Mouse (Mus musculus) MEL (cell line): Measurements from ENCODE around the gene Ceacam19. TPM values are rescaled to one million over a fixed set of nuclear protein-coding genes. Genes with fewer than 3 reads are reported as not detected.

Experiments
- DNase-seq: peaks from one replicate; pipeline ENCODE4 v3.0.0; 2011; ENCODE audit warnings: low read depth, low spot score
- H3K27ac ChIP-seq: 2 replicates; pipeline ENCODE4 v1.5.1; 2012; ENCODE audit warnings: low read depth, mild to moderate bottlenecking, control low read depth, low read length, moderate library complexity; ENCODE audit not compliant: control insufficient read depth
- H3K27me3 ChIP-seq, 2 experiments: fragments of 150-350 bp in 1 of 2; sonication (generic) in 1 of 2; 2 replicates each; pipeline ENCODE4 v1.6.1; 2012; ENCODE audit warnings: low read length in 2 of 2, mild to moderate bottlenecking in 2 of 2, improper control_type of control experiment in 1 of 2, moderate library complexity in 1 of 2; ENCODE audit not compliant: insufficient read depth in 2 of 2, control insufficient read depth in 1 of 2
- H3K36me3 ChIP-seq, 2 experiments: 2 replicates each; pipeline ENCODE4 v1.6.1; 2012 to 2014; ENCODE audit warnings: low read length in 2 of 2, improper control_type of control experiment in 1 of 2, inconsistent platforms in 1 of 2, mild to moderate bottlenecking in 1 of 2; ENCODE audit not compliant: insufficient read depth in 2 of 2, control insufficient read depth in 1 of 2
- H3K4me1 ChIP-seq, 2 experiments: fragments of 150-350 bp in 1 of 2; sonication (generic) in 1 of 2; 2 replicates each; pipeline ENCODE4 v1.6.1; 2012; ENCODE audit warnings: low read length in 2 of 2, improper control_type of control experiment in 1 of 2, mild to moderate bottlenecking in 1 of 2; ENCODE audit not compliant: insufficient read depth in 2 of 2, control insufficient read depth in 1 of 2
- H3K4me3 ChIP-seq, 2 experiments: fragments of 150-350 bp in 1 of 2; sonication (generic) in 1 of 2; 2 replicates each; pipeline ENCODE4 v1.5.1; 2012; ENCODE audit warnings: low read depth in 2 of 2, low read length in 2 of 2, mild to moderate bottlenecking in 2 of 2, moderate library complexity in 2 of 2, control low read depth in 1 of 2, improper control_type of control experiment in 1 of 2; ENCODE audit not compliant: control insufficient read depth in 1 of 2, insufficient read depth in 1 of 2
- H3K79me2 ChIP-seq: 2 replicates; pipeline ENCODE4 v1.6.1; 2012; ENCODE audit warnings: mild to moderate bottlenecking, low read length, moderate library complexity; ENCODE audit not compliant: control insufficient read depth, poor library complexity, insufficient read depth
- H3K9ac ChIP-seq: 2 replicates; pipeline ENCODE4 v1.6.1; 2012; ENCODE audit warnings: low read depth, mild to moderate bottlenecking, control low read depth, low read length, moderate library complexity; ENCODE audit not compliant: control insufficient read depth, poor library complexity, severe bottlenecking
- H3K9me3 ChIP-seq: fragments of 150-350 bp; sonication (generic); replicated peaks from 2 replicates; pipeline ENCODE4 v1.6.1; 2012; ENCODE audit warnings: mild to moderate bottlenecking, low read length, improper control_type of control experiment, moderate library complexity; ENCODE audit not compliant: insufficient read depth
- BHLHE40 ChIP-seq: IDR thresholded peaks from 2 replicates; pipeline ENCODE4 v1.6.1; 2012; ENCODE audit warnings: low read depth, mild to moderate bottlenecking, inconsistent platforms, low read length, improper control_type of control experiment, borderline replicate concordance
- CHD1 ChIP-seq: IDR thresholded peaks from 2 replicates; pipeline ENCODE4 v1.6.1; 2012; ENCODE audit warnings: low read depth, mild to moderate bottlenecking, inconsistent platforms, low read length, improper control_type of control experiment
- CHD2 ChIP-seq: IDR thresholded peaks from 2 replicates; pipeline ENCODE4 v1.6.1; 2011; ENCODE audit warnings: low read length, improper control_type of control experiment
- CTCF ChIP-seq, 3 experiments: IDR thresholded peaks in 2 of 3; conservative IDR thresholded peaks in 1 of 3; 2 replicates each; pipeline ENCODE4 v1.5.1; 2011 to 2012; ENCODE audit warnings: low read length in 3 of 3, low read depth in 2 of 3, mild to moderate bottlenecking in 2 of 3, improper control_type of control experiment in 1 of 3, inconsistent platforms in 1 of 3, mixed read lengths in 1 of 3, moderate library complexity in 1 of 3; ENCODE audit not compliant: control insufficient read depth in 1 of 3, insufficient read depth in 1 of 3, poor library complexity in 1 of 3, severe bottlenecking in 1 of 3
- E2F4 ChIP-seq: IDR thresholded peaks from 2 replicates; pipeline ENCODE4 v1.6.1; 2011; ENCODE audit warnings: low read depth, low read length, improper control_type of control experiment, borderline replicate concordance
- ELF1 ChIP-seq: IDR thresholded peaks from 2 replicates; pipeline ENCODE4 v1.6.1; 2014; ENCODE audit warnings: low read depth, mild to moderate bottlenecking, inconsistent platforms, low read length, improper control_type of control experiment, moderate library complexity
- ETS1 ChIP-seq: IDR thresholded peaks from 2 replicates; pipeline ENCODE4 v1.6.1; 2012; ENCODE audit warnings: low read depth, mild to moderate bottlenecking, inconsistent platforms, low read length, improper control_type of control experiment, moderate library complexity
- GABPA ChIP-seq: IDR thresholded peaks from 2 replicates; pipeline ENCODE4 v1.6.1; 2012; ENCODE audit warnings: low read depth, mild to moderate bottlenecking, inconsistent platforms, low read length, improper control_type of control experiment, moderate library complexity
- GATA1 ChIP-seq: IDR thresholded peaks from 2 replicates; pipeline ENCODE4 v1.6.1; 2011; ENCODE audit warnings: low read depth, low read length, improper control_type of control experiment
- HCFC1 ChIP-seq: IDR thresholded peaks from 2 replicates; pipeline ENCODE4 v1.6.1; 2012; ENCODE audit warnings: low read depth, mild to moderate bottlenecking, inconsistent platforms, low read length, improper control_type of control experiment, moderate library complexity
- JUND ChIP-seq: IDR thresholded peaks from 2 replicates; pipeline ENCODE4 v1.6.1; 2011; ENCODE audit warnings: low read depth, mild to moderate bottlenecking, improper control_type of control experiment, low read length
- KAT2A ChIP-seq: conservative IDR thresholded peaks from 2 replicates; pipeline ENCODE4 v1.6.1; 2012; ENCODE audit warnings: low read depth, low read length, improper control_type of control experiment, inconsistent platforms
- MAX ChIP-seq: IDR thresholded peaks from 2 replicates; pipeline ENCODE4 v1.6.1; 2011; ENCODE audit warnings: low read length, improper control_type of control experiment
- MAZ ChIP-seq: IDR thresholded peaks from 2 replicates; pipeline ENCODE4 v1.6.1; 2012; ENCODE audit warnings: low read depth, mild to moderate bottlenecking, inconsistent platforms, low read length, improper control_type of control experiment
- MEF2A ChIP-seq: IDR thresholded peaks from 2 replicates; pipeline ENCODE4 v1.6.1; 2014; ENCODE audit warnings: low read depth, mild to moderate bottlenecking, inconsistent platforms, low read length, improper control_type of control experiment; ENCODE audit not compliant: poor library complexity, insufficient replicate concordance, severe bottlenecking; ENCODE audit errors: extremely low read depth
- MXI1 ChIP-seq: IDR thresholded peaks from 2 replicates; pipeline ENCODE4 v1.6.1; 2011; ENCODE audit warnings: mild to moderate bottlenecking, low read depth, low read length, improper control_type of control experiment
- MYC ChIP-seq: IDR thresholded peaks from 2 replicates; pipeline ENCODE4 v1.6.1; 2011; ENCODE audit warnings: low read depth, mild to moderate bottlenecking, low read length, improper control_type of control experiment, moderate library complexity
- NELFE ChIP-seq: IDR thresholded peaks from 2 replicates; pipeline ENCODE4 v1.6.1; 2011; ENCODE audit warnings: low read depth, low read length, improper control_type of control experiment
- POLR2A ChIP-seq, 2 experiments: IDR thresholded peaks; 2 replicates each; pipeline ENCODE4 v1.6.1; 2011 to 2012; ENCODE audit warnings: low read length in 2 of 2, mild to moderate bottlenecking in 2 of 2, control low read depth in 1 of 2, improper control_type of control experiment in 1 of 2, low read depth in 1 of 2, moderate library complexity in 1 of 2; ENCODE audit not compliant: control insufficient read depth in 1 of 2, insufficient read depth in 1 of 2, poor library complexity in 1 of 2
- POLR2AphosphoS2 ChIP-seq: IDR thresholded peaks from 2 replicates; pipeline ENCODE4 v1.6.1; 2011; ENCODE audit warnings: low read length, improper control_type of control experiment
- POLR2AphosphoS5 ChIP-seq: IDR thresholded peaks from 2 replicates; pipeline ENCODE4 v1.6.1; 2012; ENCODE audit warnings: low read depth, borderline replicate concordance, mild to moderate bottlenecking, inconsistent platforms, low read length, moderate library complexity, mixed read lengths
- SIN3A ChIP-seq: IDR thresholded peaks from 2 replicates; pipeline ENCODE4 v1.6.1; 2012; ENCODE audit warnings: low read length, improper control_type of control experiment, inconsistent platforms
- SMC3 ChIP-seq: IDR thresholded peaks from 2 replicates; pipeline ENCODE4 v1.6.1; 2011; ENCODE audit warnings: low read depth, low read length, improper control_type of control experiment
- TCF12 ChIP-seq: IDR thresholded peaks from 2 replicates; pipeline ENCODE4 v1.6.1; 2014; ENCODE audit warnings: low read depth, mild to moderate bottlenecking, inconsistent platforms, low read length, improper control_type of control experiment, moderate library complexity
- USF1 ChIP-seq: IDR thresholded peaks from 2 replicates; pipeline ENCODE4 v1.6.1; 2014; ENCODE audit warnings: low read depth, mild to moderate bottlenecking, inconsistent platforms, low read length, improper control_type of control experiment, moderate library complexity
- USF2 ChIP-seq, 2 experiments: IDR thresholded peaks; 2 replicates each; pipeline ENCODE4 v1.6.1; 2011 to 2012; ENCODE audit warnings: improper control_type of control experiment in 2 of 2, low read length in 2 of 2, borderline replicate concordance in 1 of 2, inconsistent platforms in 1 of 2, low read depth in 1 of 2, mild to moderate bottlenecking in 1 of 2; ENCODE audit not compliant: insufficient read depth in 1 of 2
- ZC3H11A ChIP-seq: IDR thresholded peaks from 2 replicates; pipeline ENCODE4 v1.6.1; 2012; ENCODE audit warnings: low read depth, mild to moderate bottlenecking, inconsistent platforms, low read length, improper control_type of control experiment
- ZKSCAN1 ChIP-seq: IDR thresholded peaks from 2 replicates; pipeline ENCODE4 v1.6.1; 2012; ENCODE audit warnings: low read depth, mild to moderate bottlenecking, inconsistent platforms, low read length, improper control_type of control experiment, moderate library complexity
- ZMIZ1 ChIP-seq: IDR thresholded peaks from 2 replicates; pipeline ENCODE4 v1.6.1; 2012; ENCODE audit warnings: low read depth, mild to moderate bottlenecking, inconsistent platforms, low read length, improper control_type of control experiment, moderate library complexity
- ZNF384 ChIP-seq: IDR thresholded peaks from 2 replicates; pipeline ENCODE4 v1.6.1; 2012; ENCODE audit warnings: low read depth, mild to moderate bottlenecking, inconsistent platforms, low read length, improper control_type of control experiment
- polyA plus RNA-seq, 2 experiments: library from polyadenylated mRNA; stranded (reverse) in 1 of 2; unstranded in 1 of 2; fragments of >175 nt in 1 of 2; fragments of >200 nt in 1 of 2; gene quantifications; 2 replicates each; pipeline versions ENCODE4 v1.2.1 to v1.2.4; 2012; ENCODE audit warnings: low replicate concordance in 2 of 2, low read depth in 1 of 2; ENCODE audit not compliant: insufficient read length in 2 of 2, insufficient read depth in 1 of 2, missing spikeins in 1 of 2
- total RNA-seq: library from RNA; depleted of rRNA; stranded (reverse); fragments of 300-350 nt; gene quantifications from 2 replicates; pipeline ENCODE4 v1.2.3, GENCODE M21; 2012

The Ceacam19 gene
- total and polyA plus RNA-seq, 3 experiments = 0.03 to 0.04 TPM; not detected in 1

DNA sequence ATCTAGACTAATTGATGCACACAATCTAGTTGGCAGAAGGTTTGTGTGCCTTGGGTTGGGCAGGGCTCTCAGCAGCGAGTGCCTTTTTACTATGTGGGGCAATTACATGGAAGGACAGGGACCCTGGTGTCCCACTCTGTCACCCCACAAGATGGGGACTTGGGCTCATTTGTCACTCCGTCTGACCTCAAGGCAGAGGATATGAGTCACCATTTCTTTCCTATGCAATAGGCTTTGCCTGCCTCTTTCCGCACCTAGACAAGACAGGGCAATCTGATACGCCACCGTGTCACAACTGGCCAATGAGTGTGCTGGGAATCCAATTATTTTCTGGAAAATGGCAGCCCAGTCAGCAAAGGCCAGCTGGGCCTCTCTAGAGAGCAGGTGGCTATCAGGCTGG lies 32.1 kb downstream of the Ceacam19 start:
- Histone ChIP-seq H3K9me3 (no peaks in the 10 kb centered on the region), H3K4me3 (no peak overlapping the region), H3K79me2 (no peaks in the 10 kb centered on the region), H3K9ac (no peak overlapping the region), H3K36me3 (no peaks in the 10 kb centered on the region), H3K27ac (no peak overlapping the region), H3K4me1 (no peaks in the 10 kb centered on the region), H3K27me3 (peaks cover 0 to 2% of the 10 kb centered on the region in 2 experiments; a peak in 1 of 4 replicates)
- DNase-seq = no peak
- TF ChIP-seq CHD1 (no peak), ETS1 (no peak), ZKSCAN1 (no peak), USF2 (IDR thresholded peaks at IDR 0.05; ENCODE audit: borderline replicate concordance in 1 of 2, insufficient read depth in 1 of 2, low read depth in 1 of 2, low read length in 2 of 2) (no peak), HCFC1 (no peak), CHD2 (no peak), KAT2A (no peak), SIN3A (no peak), GABPA (no peak), POLR2AphosphoS5 (no peak), MYC (no peak), BHLHE40 (no peak), POLR2AphosphoS2 (no peak), ELF1 (no peak), MXI1 (no peak), JUND (no peak), ZNF384 (no peak), NELFE (no peak)

DNA sequence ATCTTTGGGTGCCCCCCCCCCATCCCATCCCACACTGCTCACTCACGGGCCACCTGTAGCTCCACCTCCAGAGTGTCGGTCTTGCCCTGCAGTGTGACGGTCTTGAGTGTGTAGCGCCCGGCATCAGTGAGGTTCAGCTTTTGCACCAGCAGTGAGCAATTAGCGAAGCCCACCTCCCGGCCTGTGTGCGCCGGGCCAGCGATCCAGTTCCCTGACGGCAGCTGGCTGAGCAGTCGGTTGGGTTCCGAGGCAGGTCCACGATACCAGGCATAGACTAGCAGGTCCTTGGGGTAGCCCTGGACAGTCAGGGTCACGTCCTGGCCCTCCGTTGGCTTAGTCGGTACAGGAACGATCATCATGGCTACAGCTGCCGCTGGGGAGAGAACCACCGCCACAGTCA lies 34.2 kb downstream of the Ceacam19 start:
- Histone ChIP-seq H3K9ac (no peak overlapping the region), H3K79me2 (no peaks in the 10 kb centered on the region), H3K27ac (no peak overlapping the region), H3K27me3 (no peaks in the 10 kb centered on the region), H3K9me3 (no peaks in the 10 kb centered on the region), H3K4me3 (no peak overlapping the region), H3K36me3 (no peaks in the 10 kb centered on the region), H3K4me1 (no peaks in the 10 kb centered on the region)
- DNase-seq = no peak
- no peak for TF ChIP-seq POLR2A (IDR thresholded peaks at IDR 0.05; ENCODE audit: control insufficient read depth in 1 of 2, insufficient read depth in 1 of 2, low read depth in 1 of 2, low read length in 2 of 2, poor library complexity in 1 of 2)
- no peak for TF ChIP-seq ZNF384
- TF ChIP-seq MAZ = no peak
- TF ChIP-seq MEF2A = no peak
- TF ChIP-seq TCF12 = no peak
- TF ChIP-seq SMC3 = no peak
- TF ChIP-seq ZKSCAN1 = no peak
- TF ChIP-seq BHLHE40 = no peak
- TF ChIP-seq USF2 (IDR thresholded peaks at IDR 0.05; ENCODE audit: borderline replicate concordance in 1 of 2, insufficient read depth in 1 of 2, low read depth in 1 of 2, low read length in 2 of 2) = no peak
- no peak for TF ChIP-seq E2F4
- no peak for TF ChIP-seq GATA1
- TF ChIP-seq USF1 = no peak
- no peak for TF ChIP-seq MAX
- no peak for TF ChIP-seq ZMIZ1
- TF ChIP-seq POLR2AphosphoS2 = no peak
- no peak for TF ChIP-seq MYC
- TF ChIP-seq SIN3A = no peak
- no peak for TF ChIP-seq ZC3H11A
- no peak for TF ChIP-seq CTCF (IDR thresholded peaks at IDR 0.05 in 2 of 3, conservative IDR thresholded peaks at IDR 0.05 in 1 of 3; ENCODE audit: control insufficient read depth in 1 of 3, insufficient read depth in 1 of 3, low read depth in 2 of 3, low read length in 3 of 3, poor library complexity in 1 of 3, severe bottlenecking in 1 of 3)
